23 mouse cellular contexts compared by ENCODE assay signal in the genomic region with DNA sequence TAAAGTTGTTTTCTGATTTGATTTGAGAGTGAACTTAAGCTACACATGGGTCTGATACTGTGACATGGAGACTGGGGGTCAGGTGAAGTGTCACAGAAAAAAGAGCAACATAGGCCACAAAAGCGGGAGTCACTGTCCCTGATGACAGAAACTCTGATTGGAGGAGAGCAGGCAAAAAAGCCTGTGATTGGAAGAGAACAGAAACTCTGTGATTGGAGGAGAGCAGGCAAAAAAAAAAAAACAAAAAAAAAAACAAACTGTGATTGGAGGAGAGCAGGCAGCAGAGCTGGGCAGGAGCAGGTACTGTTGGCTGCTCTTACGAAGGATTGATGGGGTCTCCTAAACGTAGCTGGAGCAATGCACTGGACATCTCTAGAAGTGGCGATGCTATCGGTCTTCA. TPM values are rescaled to one million over a fixed set of nuclear protein-coding genes. Genes with fewer than 3 reads are reported as not detected.
DNase-seq lines count a peak whose midpoint lies in the region; ATAC-seq and TF ChIP-seq lines count a peak whose summit lies in the region.
"Had no signal": no experiment of that assay in that cellular context is flagged by ENCODE, and none has a peak within 500 bp of the region (broad histone marks: within the 10 kb centered on the region; RNA-seq: fewer than 3 reads in every experiment).

No protein-coding gene starts in this region.

- H3K4me1 ChIP-seq in hindbrain, embryonic 13.5 days (replicated peaks) = no peaks in the 10 kb centered on the region
- H3K4me1 ChIP-seq: embryonic facial prominence, embryonic 10.5 days; embryonic facial prominence, embryonic 12.5 days; forebrain, embryonic 13.5 days; forebrain, embryonic 15.5 days had no signal

- ATAC-seq in hindbrain, embryonic 13.5 days (ENCODE audit: low FRiP score) = no peak
- ATAC-seq: activated CD4-positive, CD25-positive, alpha-beta regulatory T cell, adult 4 months; CD4-positive, CD25-positive, alpha-beta regulatory T cell, adult 4 months; forebrain, embryonic 13.5 days; forebrain, embryonic 15.5 days; forebrain, postnatal 0 days; Patski had no signal

- no peak for TF ChIP-seq CTCF in gastrocnemius, adult 2 months (IDR thresholded peaks at IDR 0.05)

- intact Hi-C loops in gastrocnemius, adult 2 months (cut with DNase I) = no loop called here

- no peaks in the 10 kb centered on the region for H3K36me3 ChIP-seq in hindbrain, embryonic 13.5 days
- H3K36me3 ChIP-seq: embryonic facial prominence, embryonic 10.5 days; embryonic facial prominence, embryonic 12.5 days; forebrain, embryonic 15.5 days; G1E had no signal

- H3K27me3 ChIP-seq in hindbrain, embryonic 13.5 days = no peaks in the 10 kb centered on the region
- H3K27me3 ChIP-seq: embryonic facial prominence, embryonic 12.5 days; forebrain, embryonic 13.5 days; forebrain, embryonic 15.5 days; Patski had no signal

- DNase-seq in gastrocnemius, adult 2 months = no peak
- DNase-seq in gastrocnemius, adult 8-10 months (ENCODE audit: low spot score in 2 of 2) = no peak
- DNase-seq in R1 (ENCODE audit: low read depth, low spot score) = peak; percentile 72
- no peak for DNase-seq in frontal cortex, postnatal 14 days (ENCODE audit: low spot score in 2 of 2)
- DNase-seq: adrenal gland, adult 8-10 months; adrenal gland, postnatal 14 days; adrenal gland, postnatal 36 days; B cell, adult 2 months; cerebellum, adult 11-12 months; cerebellum, adult 2 months; cerebellum, adult 9-10 months; cerebellum, postnatal 10 days; cerebellum, postnatal 25 days; forebrain, postnatal 0 days had no signal

- no peaks in the 10 kb centered on the region for H3K9me3 ChIP-seq in hindbrain, embryonic 13.5 days
- H3K9me3 ChIP-seq: embryonic facial prominence, embryonic 10.5 days; embryonic facial prominence, embryonic 12.5 days; forebrain, embryonic 13.5 days; forebrain, embryonic 15.5 days; G1E had no signal

- peak overlapping the region; percentile 71 for H3K4me3 ChIP-seq in gastrocnemius, adult 2 months
- no peak overlapping the region for H3K4me3 ChIP-seq in hindbrain, embryonic 13.5 days
- H3K4me3 ChIP-seq: embryonic facial prominence, embryonic 10.5 days; embryonic facial prominence, embryonic 12.5 days; forebrain, embryonic 13.5 days; forebrain, embryonic 15.5 days had no signal

- H3K4me2 ChIP-seq in hindbrain, embryonic 13.5 days = no peak overlapping the region
- H3K4me2 ChIP-seq: embryonic facial prominence, embryonic 12.5 days; forebrain, embryonic 13.5 days; forebrain, embryonic 15.5 days had no signal

- 82% methylated on average over 5 of the region's 5 CpGs for WGBS in hindbrain, embryonic 13.5 days

- H3K27ac ChIP-seq in gastrocnemius, adult 2 months = no peak overlapping the region
- no peak overlapping the region for H3K27ac ChIP-seq in hindbrain, embryonic 13.5 days
- H3K27ac ChIP-seq: embryonic facial prominence, embryonic 10.5 days; embryonic facial prominence, embryonic 12.5 days; forebrain, embryonic 13.5 days; forebrain, embryonic 15.5 days had no signal

- H3K9ac ChIP-seq in hindbrain, embryonic 13.5 days = no peak overlapping the region
- H3K9ac ChIP-seq: embryonic facial prominence, embryonic 12.5 days; forebrain, embryonic 13.5 days; forebrain, embryonic 15.5 days; forebrain, postnatal 0 days had no signal

RNA-seq across cellular contexts. Expression of a gene that starts 4.3 kb away (rescaled TPM):
- total RNA-seq in gastrocnemius, adult 2 months (2021) = 100 to 1,000 TPM; 675 to 914 TPM
- 100 to 1,000 TPM; 779 to 919 (median 871) TPM for total RNA-seq in gastrocnemius, adult 8-10 months (2022)
- polyA plus RNA-seq in hindbrain, embryonic 13.5 days (2015; fragmentation: Nextera tagmentation; extraction: Ambion mirVana) = 0.25 and 0.49 TPM in 2 replicates
- polyA plus RNA-seq: activated CD4-positive, CD25-positive, alpha-beta regulatory T cell, adult 4 months had no signal

RNA-seq across cellular contexts. Expression of a gene that starts 11.4 kb away (rescaled TPM):
- 1 to 10 TPM; 2.4 to 4.9 TPM for total RNA-seq in gastrocnemius, adult 2 months (2021)
- 1 to 10 TPM; 3.1 to 5.9 (median 4.7) TPM for total RNA-seq in gastrocnemius, adult 8-10 months (2022)
- 16.0 and 18.3 TPM in 2 replicates for polyA plus RNA-seq in hindbrain, embryonic 13.5 days (2015; fragmentation: Nextera tagmentation; extraction: Ambion mirVana)
